Mouse (Mus musculus) kidney, postnatal 0 days (tissue): ENCODE results near the gene Pla2g10. TPM values are rescaled to one million over a fixed set of nuclear protein-coding genes. Genes with fewer than 3 reads are reported as not detected.
"Not testable (repeated sequence)": the region's sequence is repeated elsewhere in the genome, so short reads cannot be mapped to it uniquely, and the experiment has no call there.

ENCODE experiments used
- ATAC-seq: fragments of 200-750 bp; cut with Nextera tagmentation; replicated peaks from 2 replicates; pipeline ENCODE4 v1.8.0; 2017; ENCODE audit warnings: low read depth, moderate number of reproducible peaks, moderate TSS enrichment, moderate library complexity; ENCODE audit not compliant: low FRiP score
- DNase-seq: peaks from one replicate; pipeline ENCODE4 v3.0.0-alpha.2; 2016; ENCODE audit warnings: low spot score
- H3K27ac ChIP-seq: fragments of 300-500 bp; sonication (generic); 2 replicates; pipeline ENCODE4 v1.5.1; 2014; ENCODE audit warnings: mild to moderate bottlenecking
- H3K27me3 ChIP-seq: fragments of 300-500 bp; sonication (generic); 2 replicates; pipeline ENCODE4 v1.6.1; 2014; ENCODE audit warnings: low read length, mixed read lengths; ENCODE audit not compliant: insufficient read depth
- H3K36me3 ChIP-seq: fragments of 300-500 bp; sonication (generic); 2 replicates; pipeline ENCODE4 v1.6.1; 2014; ENCODE audit warnings: low read length, mixed read lengths; ENCODE audit not compliant: insufficient read depth
- H3K4me1 ChIP-seq: fragments of 300-500 bp; sonication (generic); replicated peaks from 2 replicates; pipeline ENCODE4 v1.6.1; 2014; ENCODE audit warnings: antibody characterized with exemption, low read length, mixed read lengths; ENCODE audit not compliant: insufficient read depth
- H3K4me2 ChIP-seq: fragments of 300-500 bp; sonication (generic); 2 replicates; pipeline ENCODE4 v1.6.1; 2014; ENCODE audit warnings: mild to moderate bottlenecking, low read length, moderate library complexity, mixed read lengths
- H3K4me3 ChIP-seq: fragments of 300-500 bp; sonication (generic); replicated peaks from 2 replicates; pipeline ENCODE4 v1.5.1; 2014; ENCODE audit warnings: low read depth, low read length
- H3K9ac ChIP-seq: fragments of 300-500 bp; sonication (generic); 2 replicates; pipeline ENCODE4 v1.6.1; 2014; ENCODE audit warnings: low read depth, low read length
- H3K9me3 ChIP-seq: fragments of 300-500 bp; sonication (generic); replicated peaks from 2 replicates; pipeline ENCODE4 v1.6.1; 2016; ENCODE audit warnings: low read length, inconsistent platforms, mixed read lengths
- CTCF ChIP-seq: IDR thresholded peaks from 2 replicates; pipeline ENCODE4 v1.5.1; 2016; ENCODE audit warnings: antibody characterized with exemption, low read depth, mild to moderate bottlenecking, moderate library complexity
- WGBS: fragments of 180-500 bp; shearing (Covaris S2); extraction: QIAGEN DNeasy Blood & Tissue Kit; methylation state at CpG from one replicate; pipeline ENCODE4 v1.1.7; 2014; 5-methylcytosine and 5-hydroxymethylcytosine counted together
- polyA plus RNA-seq: library from polyadenylated mRNA; unstranded; fragments of >200 nt; fragmentation: Nextera tagmentation; extraction: Ambion mirVana; gene quantifications from 2 replicates; pipeline ENCODE4 v1.2.1, GENCODE M21; 2015

Gene Pla2g10
- polyA plus RNA-seq, 1 experiment from 2014 or later: not detected

DNA sequence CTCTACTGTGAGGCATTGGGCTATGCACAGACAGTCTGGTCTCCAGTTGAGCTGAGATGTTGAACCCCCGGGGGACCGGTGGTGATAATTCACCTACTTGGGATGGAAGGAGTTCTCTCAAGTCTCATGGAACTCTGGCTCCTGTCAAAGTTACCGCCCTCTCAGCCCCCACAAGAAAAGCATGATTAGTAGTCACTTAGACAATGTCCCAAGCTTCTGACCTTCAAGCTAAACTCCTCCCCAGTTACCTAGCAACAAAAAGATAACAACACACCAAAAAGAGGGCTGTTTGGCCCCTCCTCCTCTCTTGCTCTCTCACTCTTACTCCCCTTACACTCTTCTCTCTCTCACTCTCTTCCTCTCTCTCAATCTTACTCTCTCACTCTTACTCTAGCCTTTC lies 33.7 kb upstream of the Pla2g10 start:
- no peaks in the 10 kb centered on the region for H3K9me3 ChIP-seq
- no peak overlapping the region for H3K4me2 ChIP-seq
- no peaks in the 10 kb centered on the region for H3K4me1 ChIP-seq
- no peak overlapping the region for H3K4me3 ChIP-seq
- ATAC-seq (no peak), DNase-seq (no peak)
- no peaks in the 10 kb centered on the region for H3K27me3 ChIP-seq
- no peak overlapping the region for H3K9ac ChIP-seq
- 69% methylated on average over 3 of the region's 3 CpGs for WGBS
- no peaks in the 10 kb centered on the region for H3K36me3 ChIP-seq
- no peak overlapping the region for H3K27ac ChIP-seq
- no peak for TF ChIP-seq CTCF

DNA sequence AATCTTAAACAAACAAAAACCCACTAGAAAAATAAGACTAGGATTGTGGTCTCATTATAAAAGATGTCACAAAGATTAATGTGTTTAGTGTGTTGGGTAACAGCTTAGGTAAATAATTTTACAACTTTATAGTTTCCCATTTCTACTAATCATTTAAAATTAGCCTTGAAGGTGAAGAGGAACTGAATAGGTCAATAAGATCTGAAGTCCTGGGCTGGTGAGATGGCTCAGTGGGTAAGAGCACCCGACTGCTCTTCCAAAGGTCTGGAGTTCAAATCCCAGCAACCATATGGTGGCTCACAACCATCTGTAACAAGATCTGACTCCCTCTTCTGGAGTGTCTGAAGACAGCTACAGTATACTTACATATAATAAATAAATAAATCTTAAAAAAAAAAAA lies 32.0 kb upstream of the Pla2g10 start:
- not testable (repeated sequence) for H3K9ac ChIP-seq, H3K4me1 ChIP-seq, H3K36me3 ChIP-seq, DNase-seq, H3K9me3 ChIP-seq, H3K4me3 ChIP-seq, H3K4me2 ChIP-seq, H3K27ac ChIP-seq, ATAC-seq, H3K27me3 ChIP-seq
- WGBS: 69% methylated on average over 1 of the region's 1 CpGs

DNA sequence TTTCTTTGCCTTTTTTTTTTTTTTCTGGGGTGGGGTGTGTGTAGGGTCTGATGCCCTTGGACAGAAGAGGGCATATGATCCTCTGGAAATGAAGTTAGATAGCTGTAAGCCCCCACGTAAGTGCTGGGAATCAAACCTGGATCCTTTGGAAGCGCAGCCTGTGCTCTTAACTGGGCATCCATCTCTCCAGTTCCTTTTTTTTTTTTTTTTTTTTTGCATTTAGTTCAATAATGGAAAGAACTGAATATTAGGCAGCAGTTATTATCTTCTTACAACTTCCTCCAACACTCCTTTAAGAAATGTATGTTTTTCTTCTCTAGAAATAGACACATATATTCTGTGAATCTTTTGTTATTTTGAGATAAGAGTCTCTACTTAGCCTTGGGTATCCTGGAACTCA lies 27.0 kb upstream of the Pla2g10 start:
- no peak for TF ChIP-seq CTCF
- Histone ChIP-seq H3K9me3 (no peaks in the 10 kb centered on the region), H3K4me1 (0 out of 2 replicates have a peak, but pooled peaks cover 6% of the 10 kb centered on the region), H3K36me3 (no peaks in the 10 kb centered on the region), H3K4me3 (no peak overlapping the region), H3K27ac (no peak overlapping the region), H3K9ac (no peak overlapping the region), H3K4me2 (no peak overlapping the region), H3K27me3 (no peaks in the 10 kb centered on the region)
- ATAC-seq (no peak), DNase-seq (no peak)
- WGBS: 98% methylated on average over 2 of the region's 2 CpGs

DNA sequence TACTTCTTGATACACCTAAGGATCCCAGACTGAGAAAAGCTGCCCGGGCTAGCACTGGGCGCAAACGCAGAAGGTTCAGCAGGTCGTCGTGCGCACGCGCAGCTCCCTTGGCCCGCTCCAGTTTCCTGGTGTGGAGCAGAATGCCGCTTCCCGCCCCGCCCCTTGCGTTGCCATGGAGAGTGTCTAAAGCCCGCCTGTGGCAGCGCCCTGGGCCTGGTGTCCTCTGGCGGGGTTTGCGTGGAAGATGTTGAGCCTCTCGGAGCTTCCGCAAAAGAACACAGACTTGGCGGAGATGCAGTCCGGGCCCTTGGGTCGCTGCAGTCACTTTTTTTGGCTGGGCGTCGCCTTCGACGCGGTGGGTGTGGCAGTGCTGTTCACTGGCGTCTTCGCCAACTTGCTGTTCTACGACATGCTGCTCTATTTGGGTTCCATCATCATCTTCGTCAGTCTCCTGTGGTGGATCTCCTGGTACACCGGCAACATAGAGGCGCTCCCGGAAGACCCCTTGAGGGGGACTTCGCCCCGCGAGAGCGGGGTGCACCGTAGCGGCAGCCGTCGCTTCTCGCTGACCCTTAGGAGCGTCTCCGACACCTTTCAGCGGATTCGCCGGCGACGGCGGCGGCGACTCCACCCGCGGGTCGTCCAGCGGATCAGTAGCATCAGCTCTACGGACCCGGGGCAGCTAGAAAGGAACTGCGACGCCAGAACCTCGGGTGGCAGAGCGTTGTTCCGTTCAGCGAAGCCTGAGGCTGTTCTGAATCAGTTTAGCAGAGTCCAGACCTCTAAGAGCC lies 23.8 kb upstream of the Pla2g10 start:
- H3K4me3 ChIP-seq: peak overlapping the region; percentile 73
- H3K27ac ChIP-seq: no peak overlapping the region
- H3K9me3 ChIP-seq: no peaks in the 10 kb centered on the region
- H3K27me3 ChIP-seq: no peaks in the 10 kb centered on the region
- no peaks in the 10 kb centered on the region for H3K36me3 ChIP-seq
- whole genome bisulfite sequencing: under 1% methylated on average over 65 of the region's 65 CpGs
- peak overlapping the region; percentile 95 for H3K4me2 ChIP-seq
- H3K9ac ChIP-seq: peak overlapping the region; percentile 56
- TF ChIP-seq CTCF: no peak
- 0 out of 2 replicates have a peak, but pooled peaks cover 6% of the 10 kb centered on the region for H3K4me1 ChIP-seq
- peak; percentile 99 for ATAC-seq
- peak; percentile 97 for DNase-seq

DNA sequence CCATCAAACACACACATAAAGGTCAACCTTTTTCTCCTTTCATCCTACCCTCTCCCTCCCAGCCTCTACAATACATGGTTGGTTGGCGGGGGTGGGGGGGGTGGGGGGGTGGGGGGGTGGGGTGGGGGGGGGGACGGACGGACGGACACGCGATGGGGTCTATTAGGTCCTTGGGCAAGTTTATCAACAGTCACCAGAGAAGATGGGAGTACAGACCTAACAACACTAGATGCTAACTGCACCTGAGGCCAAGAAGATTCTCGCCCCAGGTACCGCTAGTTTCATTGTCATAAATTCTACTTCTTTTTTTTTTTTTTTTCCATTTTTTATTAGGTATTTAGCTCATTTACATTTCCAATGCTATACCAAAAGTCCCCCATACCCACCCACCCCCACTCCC lies 23.2 kb upstream of the Pla2g10 start:
- Histone ChIP-seq H3K4me2 (peak overlapping the region; percentile 95), H3K36me3 (no peaks in the 10 kb centered on the region), H3K9ac (peak overlapping the region; percentile 56; the same call in 1 of the 2 replicates), H3K9me3 (no peaks in the 10 kb centered on the region), H3K4me3 (peak overlapping the region; percentile 73), H3K4me1 (0 out of 2 replicates have a peak, but pooled peaks cover 6% of the 10 kb centered on the region), H3K27ac (no peak overlapping the region), H3K27me3 (no peaks in the 10 kb centered on the region)
- ATAC-seq (no peak), DNase-seq (no peak)
- WGBS: 69% methylated on average over 8 of the region's 8 CpGs
- no peak for TF ChIP-seq CTCF

DNA sequence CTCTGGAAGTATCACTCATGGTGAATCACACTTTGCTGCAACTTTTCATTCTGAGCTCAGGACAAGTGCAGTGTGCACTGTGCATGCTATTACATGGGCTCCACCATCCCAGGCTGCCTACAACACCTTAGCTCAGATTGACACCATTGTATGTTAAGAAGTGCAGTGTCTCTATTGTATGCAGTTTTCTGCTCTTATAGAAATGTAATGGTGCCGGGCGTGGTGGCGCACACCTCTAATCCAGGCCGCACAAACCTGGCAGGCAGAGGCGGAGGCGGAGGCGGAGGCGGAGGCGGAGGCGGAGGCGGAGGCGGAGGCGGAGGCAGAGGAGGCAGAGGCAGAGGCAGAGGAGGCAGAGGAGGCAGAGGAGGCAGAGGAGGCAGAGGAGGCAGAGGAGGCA lies 19.8 kb upstream of the Pla2g10 start:
- ATAC-seq: no peak

More for the DNA sequence above, 19.8 kb upstream of the Pla2g10 start:
- no peaks in the 10 kb centered on the region for H3K36me3 ChIP-seq
- 0 out of 2 replicates have a peak, but pooled peaks cover 6% of the 10 kb centered on the region for H3K4me1 ChIP-seq
- 95% methylated on average over 13 of the region's 13 CpGs for WGBS
- no peaks in the 10 kb centered on the region for H3K9me3 ChIP-seq
- no peak overlapping the region for H3K9ac ChIP-seq
- H3K27me3 ChIP-seq: no peaks in the 10 kb centered on the region
- no peak for TF ChIP-seq CTCF
- H3K27ac ChIP-seq: no peak overlapping the region
- no peak overlapping the region for H3K4me3 ChIP-seq
- no peak for DNase-seq
- no peak overlapping the region for H3K4me2 ChIP-seq
